Mouse (Mus musculus): Measurements from ENCODE around the gene Emx1.
A peak's percentile ranks its signal among the peaks of the same experiment; 100 is the strongest.
"Not testable (repeated sequence)": the region's sequence is repeated elsewhere in the genome, so short reads cannot be mapped to it uniquely, and the experiment has no call there.

- peak; percentile 45 to 68 for TF ChIP-seq CTCF (conservative IDR thresholded peaks at IDR 0.05 in 1 of 2, IDR thresholded peaks at IDR 0.05 in 1 of 2; ENCODE audit: low read depth in 2 of 2, low read length in 2 of 2)
- not testable (repeated sequence) for TF ChIP-seq ETS1 (conservative IDR thresholded peaks at IDR 0.05; ENCODE audit: low read depth, low read length); TBP (conservative IDR thresholded peaks at IDR 0.05; ENCODE audit: low read depth, low read length); GABPA (IDR thresholded peaks at IDR 0.05; ENCODE audit: insufficient replicate concordance, low read depth, low read length); CHD2 (IDR thresholded peaks at IDR 0.05; ENCODE audit: low read length); POLR2A (IDR thresholded peaks at IDR 0.05; ENCODE audit: low read depth, low read length); ELF1 (IDR thresholded peaks at IDR 0.05; ENCODE audit: low read depth, low read length); ZNF384 (IDR thresholded peaks at IDR 0.05; ENCODE audit: low read depth, low read length); ZKSCAN1 (IDR thresholded peaks at IDR 0.05; ENCODE audit: borderline replicate concordance, low read depth, low read length); CHD1 (IDR thresholded peaks at IDR 0.05; ENCODE audit: low read depth, low read length)
Measured at GRCm38 (mm10) chr6:85141013-85141412, 46.2 kb upstream of the Emx1 start.
